Mouse (Mus musculus): ENCODE measurements around the gene Cacng1. TPM values are rescaled to one million over a fixed set of nuclear protein-coding genes. Genes with fewer than 3 reads are reported as not detected.

Cacng1 gene
- total and polyA plus RNA-seq, 3 experiments = not detected

DNA sequence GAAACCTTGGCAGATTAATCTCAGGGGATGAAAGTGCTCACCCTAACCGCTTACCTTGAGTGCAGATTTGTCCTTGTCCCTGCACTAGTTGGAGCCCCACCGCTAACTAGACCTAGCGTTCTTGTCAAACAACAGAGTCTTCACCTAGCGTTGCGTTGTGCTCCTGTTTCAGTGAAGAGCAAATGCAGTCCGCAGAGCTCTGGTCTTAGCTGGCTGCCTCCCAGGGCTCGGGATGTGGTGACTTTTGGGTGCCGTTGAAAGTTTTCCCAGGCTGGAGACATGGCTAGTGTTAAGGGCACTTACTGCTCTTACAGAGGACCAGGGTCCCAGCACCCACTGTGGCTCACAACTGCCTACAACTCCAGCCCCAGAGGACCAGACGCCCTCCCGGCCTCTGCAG, 41.1 kb downstream of the Cacng1 start:
- no peak for DNase-seq (ENCODE audit: extremely low read depth)
- Histone ChIP-seq H3K27ac (ENCODE audit: insufficient read depth, low read depth) (no peak overlapping the region), H3K4me2 (ENCODE audit: insufficient read depth, low read depth, poor library complexity, severe bottlenecking) (no peak overlapping the region), H3K4me3 (replicated peaks in 1 of 3; ENCODE audit: low read depth in 2 of 3, low read length in 2 of 3, poor library complexity in 1 of 3) (no peak overlapping the region), H3K9ac (ENCODE audit: insufficient read depth, low read depth) (no peak overlapping the region), H3K9me3 (replicated peaks; ENCODE audit: low read length) (no peaks in the 10 kb centered on the region), H3K79me2 (replicated peaks; ENCODE audit: control insufficient read depth, extremely low read depth, insufficient read depth, poor library complexity, severe bottlenecking) (no peaks in the 10 kb centered on the region), H3K27me3 (replicated peaks) (no peaks in the 10 kb centered on the region), H3K36me3 (replicated peaks in 1 of 2; ENCODE audit: control insufficient read depth in 1 of 2, insufficient read depth in 1 of 2, low read length in 1 of 2) (peaks cover 51 to 77% of the 10 kb centered on the region in 2 experiments), H3K4me1 (ENCODE audit: control insufficient read depth in 1 of 2, insufficient read depth in 2 of 2) (peaks cover 4 to 21% of the 10 kb centered on the region in 2 experiments; a peak in 2 of 4 replicates)
- TF ChIP-seq IRF4 (IDR thresholded peaks at IDR 0.05; ENCODE audit: low read depth, low read length) (no peak), NELFE (IDR thresholded peaks at IDR 0.05; ENCODE audit: low read depth, low read length) (no peak), UBTF (IDR thresholded peaks at IDR 0.05; ENCODE audit: low read depth, low read length) (no peak), SMC3 (IDR thresholded peaks at IDR 0.05; ENCODE audit: low read depth, low read length) (no peak), CTCF (conservative IDR thresholded peaks at IDR 0.05 in 1 of 2, IDR thresholded peaks at IDR 0.05 in 1 of 2; ENCODE audit: low read depth in 2 of 2, low read length in 2 of 2) (no peak), ZKSCAN1 (IDR thresholded peaks at IDR 0.05; ENCODE audit: borderline replicate concordance, low read depth, low read length) (no peak), CHD1 (IDR thresholded peaks at IDR 0.05; ENCODE audit: low read depth, low read length) (no peak), KAT2A (IDR thresholded peaks at IDR 0.05; ENCODE audit: insufficient replicate concordance, low read length) (no peak), NRF1 (IDR thresholded peaks at IDR 0.05; ENCODE audit: low read depth, low read length) (no peak), ETS1 (conservative IDR thresholded peaks at IDR 0.05; ENCODE audit: low read depth, low read length) (no peak), MAZ (IDR thresholded peaks at IDR 0.05; ENCODE audit: low read depth, low read length) (no peak), RAD21 (IDR thresholded peaks at IDR 0.05; ENCODE audit: low read depth, low read length) (no peak), CHD2 (IDR thresholded peaks at IDR 0.05; ENCODE audit: low read length) (no peak), ZMIZ1 (IDR thresholded peaks at IDR 0.05; ENCODE audit: low read depth, low read length) (no peak), POLR2AphosphoS2 (IDR thresholded peaks at IDR 0.05; ENCODE audit: low read depth, low read length) (no peak), ELF1 (IDR thresholded peaks at IDR 0.05; ENCODE audit: low read depth, low read length) (no peak), SIN3A (IDR thresholded peaks at IDR 0.05; ENCODE audit: low read length) (no peak), BHLHE40 (IDR thresholded peaks at IDR 0.05; ENCODE audit: low read depth, low read length) (no peak), JUND (conservative IDR thresholded peaks at IDR 0.05; ENCODE audit: low read depth, low read length) (no peak)
- dilution Hi-C loops (cut with MboI; ENCODE audit: extremely low pct_ligation_motif_present, extremely low pct_unique_long_range_greater_than_20kb, low sequenced_read_pairs) = no loop called here
- in situ Hi-C loops (cut with MboI; ENCODE audit: low pct_ligation_motif_present, low pct_unique_long_range_greater_than_20kb, low sequenced_read_pairs) = no loop called here

GRCm38 (mm10) chr11:107674601-107675000, 41.7 kb downstream of the Cacng1 start:
- no peaks in the 10 kb centered on the region for H3K27me3 ChIP-seq (replicated peaks)
- H3K9ac ChIP-seq (ENCODE audit: insufficient read depth, low read depth) = no peak overlapping the region
- H3K9me3 ChIP-seq (replicated peaks; ENCODE audit: low read length) = no peaks in the 10 kb centered on the region
- peaks cover 57 to 82% of the 10 kb centered on the region in 2 experiments for H3K36me3 ChIP-seq (replicated peaks in 1 of 2; ENCODE audit: control insufficient read depth in 1 of 2, insufficient read depth in 1 of 2, low read length in 1 of 2)
- H3K4me2 ChIP-seq (ENCODE audit: insufficient read depth, low read depth, poor library complexity, severe bottlenecking) = no peak overlapping the region
- in situ Hi-C loops (cut with MboI; ENCODE audit: low pct_ligation_motif_present, low pct_unique_long_range_greater_than_20kb, low sequenced_read_pairs) (no loop called here), dilution Hi-C loops (cut with MboI; ENCODE audit: extremely low pct_ligation_motif_present, extremely low pct_unique_long_range_greater_than_20kb, low sequenced_read_pairs) (no loop called here)
- peaks cover 4 to 21% of the 10 kb centered on the region in 2 experiments; a peak in 2 of 4 replicates for H3K4me1 ChIP-seq (ENCODE audit: control insufficient read depth in 1 of 2, insufficient read depth in 2 of 2)
- no peak overlapping the region for H3K4me3 ChIP-seq (replicated peaks in 1 of 3; ENCODE audit: low read depth in 2 of 3, low read length in 2 of 3, poor library complexity in 1 of 3)
- DNase-seq (ENCODE audit: extremely low read depth) = no peak
- no peaks in the 10 kb centered on the region for H3K79me2 ChIP-seq (replicated peaks; ENCODE audit: control insufficient read depth, extremely low read depth, insufficient read depth, poor library complexity, severe bottlenecking)
- H3K27ac ChIP-seq (ENCODE audit: insufficient read depth, low read depth) = no peak overlapping the region
- TF ChIP-seq PAX5 (IDR thresholded peaks at IDR 0.05; ENCODE audit: low read length) (no peak), CHD1 (IDR thresholded peaks at IDR 0.05; ENCODE audit: low read depth, low read length) (no peak), SMC3 (IDR thresholded peaks at IDR 0.05; ENCODE audit: low read depth, low read length) (no peak), EP300 (IDR thresholded peaks at IDR 0.05; ENCODE audit: low read length) (no peak), ZNF384 (IDR thresholded peaks at IDR 0.05; ENCODE audit: low read depth, low read length) (no peak)

Data from CH12.LX (cell line).